Mouse (Mus musculus) forelimb bud, embryonic 11.5 days (tissue): ENCODE measurements at regions not wholly inside any gene's neighbourhood (a gene's known extent, or its start where the extent isn't known, plus 50 kb on each side); places are given as distances from the start of the nearest gene placed in this dataset.
"Not testable (repeated sequence)": the region's sequence is repeated elsewhere in the genome, so short reads cannot be mapped to it uniquely, and the experiment has no call there.

Experiments
- DNase-seq: peaks from one replicate; pipeline ENCODE4 v3.0.0-alpha.2; 2012; ENCODE audit warnings: low read depth, low spot score

DNA sequence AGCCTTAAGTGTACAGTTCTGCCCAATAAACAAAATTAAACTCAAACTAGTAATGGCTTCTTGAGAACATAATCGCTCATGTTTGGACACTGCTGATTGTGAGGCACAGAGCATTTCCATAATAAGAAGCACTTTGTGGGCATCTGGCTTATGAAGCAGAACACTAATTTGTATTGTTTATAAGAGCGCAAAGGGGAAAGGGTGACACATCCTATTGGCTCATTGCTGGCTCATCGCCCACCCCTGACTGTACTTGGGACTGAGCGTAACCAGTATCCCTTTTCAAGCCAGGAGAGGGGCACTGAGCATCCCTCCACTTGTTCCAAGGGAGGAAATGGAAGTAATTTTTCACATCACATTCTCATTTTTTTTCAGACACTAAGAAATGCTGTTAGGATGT is 288.0 kb downstream of the Sfmbt2 start:
- no peak for DNase-seq

GRCm38 (mm10) chr2:10667915-10668314 is 297.6 kb downstream of the Sfmbt2 start:
- DNase-seq = not testable (repeated sequence)

- peak; percentile 58 for DNase-seq
Observed at GRCm38 (mm10) chr2:10670423-10671298, 300.4 kb downstream of the Sfmbt2 start.

GRCm38 (mm10) chr2:10671299-10671632 is 301.0 kb downstream of the Sfmbt2 start:
- peak; percentile 40 for DNase-seq

DNA sequence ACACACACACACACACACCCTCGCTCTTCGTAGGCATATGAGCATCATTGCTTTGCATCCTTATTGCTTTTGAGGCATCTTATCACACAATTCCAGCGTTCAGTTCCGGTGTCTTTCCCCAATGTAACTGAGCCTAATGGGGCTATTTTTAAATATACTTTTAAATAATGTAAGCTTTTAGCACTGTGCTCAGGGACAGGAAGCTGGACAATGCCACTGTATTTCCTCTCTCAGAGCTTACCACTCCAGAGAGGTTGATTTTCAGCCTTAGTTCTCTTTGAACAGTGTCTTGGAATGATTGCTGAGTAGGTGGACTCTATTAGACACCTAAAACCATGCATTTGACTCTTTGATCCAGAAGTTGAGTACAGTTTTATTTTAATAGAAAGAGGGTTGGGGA is 301.9 kb downstream of the Sfmbt2 start:
- no peak for DNase-seq

GRCm38 (mm10) chr2:10674738-10675349 is 304.5 kb downstream of the Sfmbt2 start:
- no peak for DNase-seq

- no peak for DNase-seq
Observed at GRCm38 (mm10) chr2:10701459-10701858, 331.1 kb downstream of the Sfmbt2 start.

DNA sequence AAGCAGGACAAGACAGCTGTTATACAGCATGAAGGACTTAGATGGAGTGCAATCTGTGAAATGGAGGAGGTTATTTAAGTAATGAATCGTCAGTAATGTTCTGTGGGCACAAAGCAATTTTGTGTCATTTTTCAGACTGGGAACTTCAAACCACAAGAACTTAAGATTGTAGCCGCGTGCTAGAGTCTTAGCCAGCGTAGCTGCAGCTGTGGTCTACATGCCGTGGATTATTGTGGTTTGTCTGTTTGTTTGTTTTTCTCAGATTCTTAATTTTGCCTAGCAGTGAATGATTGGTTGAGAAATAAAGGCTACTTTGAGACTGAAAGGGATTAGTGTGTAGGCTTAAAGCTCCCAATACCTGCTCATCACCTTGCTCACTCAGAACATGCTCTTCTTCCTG is 348.1 kb downstream of the Sfmbt2 start:
- no peak for DNase-seq

GRCm38 (mm10) chr2:10734337-10734736 is 364.0 kb downstream of the Sfmbt2 start:
- not testable (repeated sequence) for DNase-seq

DNA sequence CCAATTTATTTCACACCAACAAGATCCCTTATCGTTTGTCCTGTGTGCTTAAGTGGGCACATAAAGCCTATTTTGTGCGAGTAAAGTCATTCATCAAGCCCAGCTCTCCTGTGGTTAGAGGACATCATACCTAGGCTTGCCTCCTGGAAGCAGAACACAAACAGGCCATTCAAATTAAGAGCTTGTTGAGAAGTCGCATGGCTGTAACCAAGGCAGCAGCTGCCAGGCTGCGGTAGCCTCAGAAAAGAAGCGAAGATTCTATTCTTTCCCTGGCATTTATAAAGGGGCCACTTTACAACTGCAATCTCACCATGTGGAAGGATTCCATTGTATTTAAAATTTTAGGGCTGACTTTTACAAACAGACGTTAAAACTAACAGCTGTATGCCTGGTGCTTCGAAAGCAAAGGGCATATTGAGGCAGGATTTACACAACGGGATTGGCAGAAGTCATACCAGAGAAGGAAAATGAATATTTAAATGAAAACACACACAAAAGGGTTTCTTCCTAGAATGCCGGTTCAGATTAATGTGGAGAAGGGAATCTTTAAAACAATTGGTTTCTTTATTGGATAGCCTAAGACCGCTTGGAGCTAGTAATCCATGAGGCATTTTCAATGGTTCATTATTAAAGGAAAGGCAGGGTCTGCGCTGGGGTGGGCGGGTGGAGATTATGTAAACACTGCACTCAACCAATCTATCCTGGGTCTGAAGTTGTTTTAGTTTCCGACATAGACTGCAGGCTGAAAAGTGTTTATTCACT is 366.6 kb downstream of the Sfmbt2 start:
- DNase-seq = peak; percentile 28

- no peak for DNase-seq
Observed at GRCm38 (mm10) chr2:10737458-10737775, 367.1 kb downstream of the Sfmbt2 start.

- peak; percentile 73 for DNase-seq
Observed at GRCm38 (mm10) chr2:10745127-10745526, 374.8 kb downstream of the Sfmbt2 start.

GRCm38 (mm10) chr2:10755375-10755774 is 385.1 kb downstream of the Sfmbt2 start:
- no peak for DNase-seq

GRCm38 (mm10) chr2:10757202-10757840 is 387.0 kb downstream of the Sfmbt2 start:
- no peak for DNase-seq

DNA sequence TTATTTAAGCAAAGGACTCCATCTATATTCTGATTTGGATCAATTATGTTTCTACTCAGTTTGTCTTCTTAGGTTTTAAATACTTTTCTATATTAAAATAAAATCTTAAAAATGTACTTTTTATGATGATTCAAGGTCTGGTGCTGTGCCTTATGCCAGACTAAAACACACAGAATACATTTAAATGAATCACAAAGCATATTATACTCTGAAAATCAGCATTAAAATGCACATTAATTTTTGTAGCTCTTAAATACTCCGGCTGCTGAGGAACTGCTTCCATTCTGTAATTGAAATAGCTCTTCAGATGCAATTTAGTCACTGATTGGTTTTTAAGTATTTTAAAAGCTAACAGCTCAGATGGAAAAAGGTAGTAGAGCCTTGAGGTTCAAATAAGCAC is 387.6 kb downstream of the Sfmbt2 start:
- DNase-seq = no peak

- no peak for DNase-seq
Observed at GRCm38 (mm10) chr2:10762236-10762635, 391.9 kb downstream of the Sfmbt2 start.

DNA sequence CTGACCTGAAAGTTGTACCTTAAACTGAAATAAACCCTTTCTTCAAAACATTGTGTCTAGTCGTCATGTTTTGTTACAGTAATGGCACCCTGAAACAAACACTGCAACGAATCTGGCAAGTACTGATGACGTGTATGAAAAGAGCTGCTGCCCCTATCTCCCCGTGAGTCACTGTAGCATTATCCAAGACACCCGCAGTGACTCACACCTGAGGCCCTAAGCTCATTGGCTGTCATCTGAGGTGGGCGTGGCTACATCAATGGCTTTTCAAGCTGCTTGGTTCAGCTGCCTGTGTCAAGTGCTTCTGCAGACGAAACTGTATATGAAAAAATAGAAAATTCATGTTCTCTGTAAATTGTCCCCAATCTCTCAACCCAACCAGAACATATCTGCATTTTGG is 388.8 kb upstream of the Prkcq start:
- no peak for DNase-seq

GRCm38 (mm10) chr2:10783594-10783993 is 388.3 kb upstream of the Prkcq start:
- DNase-seq = no peak

GRCm38 (mm10) chr2:10784266-10784665 is 387.6 kb upstream of the Prkcq start:
- no peak for DNase-seq

DNA sequence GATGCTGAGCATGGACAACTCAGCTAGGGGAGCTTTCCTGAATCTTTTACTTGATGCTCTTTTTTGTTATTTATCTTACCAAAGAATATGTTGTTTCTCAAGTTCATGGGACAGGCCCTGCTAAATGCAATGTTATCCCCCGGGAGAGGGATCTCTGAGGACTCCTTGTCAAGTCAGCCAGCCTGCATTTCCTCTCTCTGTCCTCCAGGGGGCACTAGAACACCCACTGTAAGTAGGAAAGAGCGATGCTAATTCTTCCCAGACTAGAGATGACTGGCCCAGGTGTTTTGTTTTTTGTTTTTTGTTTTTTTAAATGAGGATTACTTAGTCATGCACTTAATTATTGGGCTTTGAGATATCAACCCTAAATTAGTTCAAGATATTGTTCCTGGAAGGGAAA is 386.8 kb upstream of the Prkcq start:
- DNase-seq = peak; percentile 56

DNA sequence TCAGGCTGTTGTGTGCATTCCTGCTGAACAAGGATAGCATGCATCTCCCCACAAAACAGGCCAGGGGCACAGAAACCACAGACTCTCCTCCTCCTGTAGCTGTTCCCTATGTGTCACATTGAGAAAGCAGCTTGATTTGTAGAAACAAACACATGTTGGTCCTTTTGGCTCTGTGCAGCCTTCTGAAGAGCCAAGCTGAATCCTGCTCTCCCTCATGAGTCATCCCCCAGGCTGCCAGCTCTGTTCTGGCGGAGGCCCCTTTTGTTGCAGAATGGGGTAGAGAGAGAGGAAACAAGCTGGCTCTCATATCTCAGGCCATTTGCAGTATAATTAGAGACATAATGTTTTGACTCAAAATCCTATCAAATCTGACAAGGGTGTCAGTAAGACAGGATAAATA is 383.4 kb upstream of the Prkcq start:
- no peak for DNase-seq

DNA sequence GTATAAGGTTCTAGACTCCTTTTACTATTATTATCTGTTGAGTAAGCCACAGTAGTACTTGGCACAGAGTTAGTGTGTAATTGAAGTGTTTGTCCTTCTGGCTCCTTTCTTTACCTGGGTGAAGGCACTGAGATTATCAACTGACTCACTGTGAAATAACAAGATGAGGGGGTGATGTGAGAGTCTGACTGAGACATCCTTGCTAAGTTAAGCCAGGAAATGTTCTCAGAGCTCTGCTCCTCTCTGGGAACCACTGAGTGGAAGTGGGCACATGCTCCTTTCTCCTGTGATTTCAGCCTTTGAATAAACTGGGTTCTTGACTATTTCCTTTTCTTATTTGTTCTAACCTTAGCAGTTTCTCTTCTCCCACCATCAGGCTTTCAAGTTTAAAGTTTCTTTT is 380.7 kb upstream of the Prkcq start:
- no peak for DNase-seq
